Mouse (Mus musculus): ENCODE measurements around the gene Lix1l. TPM values are rescaled to one million over a fixed set of nuclear protein-coding genes. Genes with fewer than 3 reads are reported as not detected.

Gene Lix1l
- polyA plus RNA-seq, 1 experiment from 2014 or later = 6.4 TPM

- H3K4me2 ChIP-seq = no peak overlapping the region
- WGBS (ENCODE audit: insufficient replicate concordance) = 59% methylated on average over 7 of the region's 7 CpGs
- no peak overlapping the region for H3K4me3 ChIP-seq (ENCODE audit: low read depth, low read length)
- H3K27ac ChIP-seq (ENCODE audit: low read depth, low read length) = peak overlapping the region; percentile 50
- H3K9ac ChIP-seq (ENCODE audit: low read depth, low read length) = no peak overlapping the region
- H3K4me1 ChIP-seq (ENCODE audit: control insufficient read depth, insufficient read depth, low read length) = peaks cover 25% of the 10 kb centered on the region
- no peak for ATAC-seq (replicated peaks; ENCODE audit: insufficient number of reproducible peaks, low FRiP score, low TSS enrichment)
- H3K9me3 ChIP-seq (replicated peaks; ENCODE audit: control insufficient read depth, low read length) = no peaks in the 10 kb centered on the region
- H3K36me3 ChIP-seq (ENCODE audit: control insufficient read depth, insufficient read depth, low read length) = no peaks in the 10 kb centered on the region
- no peaks in the 10 kb centered on the region for H3K27me3 ChIP-seq (ENCODE audit: control insufficient read depth, insufficient read depth, low read length)
These were observed 30.3 kb upstream of the Lix1l start for GRCm38 (mm10) chr3:96570643-96571042.

GRCm38 (mm10) chr3:96571336-96571735, 29.6 kb upstream of the Lix1l start:
- no peaks in the 10 kb centered on the region for H3K36me3 ChIP-seq (ENCODE audit: control insufficient read depth, insufficient read depth, low read length)
- H3K27ac ChIP-seq (ENCODE audit: low read depth, low read length) = no peak overlapping the region
- H3K9ac ChIP-seq (ENCODE audit: low read depth, low read length) = no peak overlapping the region
- H3K9me3 ChIP-seq (replicated peaks; ENCODE audit: control insufficient read depth, low read length) = no peaks in the 10 kb centered on the region
- no peak overlapping the region for H3K4me3 ChIP-seq (ENCODE audit: low read depth, low read length)
- H3K4me1 ChIP-seq (ENCODE audit: control insufficient read depth, insufficient read depth, low read length) = peaks cover 32% of the 10 kb centered on the region
- 67% methylated on average over 2 of the region's 2 CpGs for WGBS (ENCODE audit: insufficient replicate concordance)
- H3K27me3 ChIP-seq (ENCODE audit: control insufficient read depth, insufficient read depth, low read length) = no peaks in the 10 kb centered on the region
- ATAC-seq (replicated peaks; ENCODE audit: insufficient number of reproducible peaks, low FRiP score, low TSS enrichment) = no peak
- H3K4me2 ChIP-seq = no peak overlapping the region

GRCm38 (mm10) chr3:96571896-96572698, 28.9 kb upstream of the Lix1l start:
- H3K9me3 ChIP-seq (replicated peaks; ENCODE audit: control insufficient read depth, low read length) = no peaks in the 10 kb centered on the region
- H3K27ac ChIP-seq (ENCODE audit: low read depth, low read length) = 0 out of 2 replicates have a peak overlapping the region, but pooled peaks have one; percentile 29
- 65% methylated on average over 16 of the region's 16 CpGs for WGBS (ENCODE audit: insufficient replicate concordance)
- H3K27me3 ChIP-seq (ENCODE audit: control insufficient read depth, insufficient read depth, low read length) = no peaks in the 10 kb centered on the region
- no peak overlapping the region for H3K9ac ChIP-seq (ENCODE audit: low read depth, low read length)
- no peaks in the 10 kb centered on the region for H3K36me3 ChIP-seq (ENCODE audit: control insufficient read depth, insufficient read depth, low read length)
- H3K4me3 ChIP-seq (ENCODE audit: low read depth, low read length) = no peak overlapping the region
- 0 out of 2 replicates have a peak overlapping the region, but pooled peaks have one; percentile 4 for H3K4me2 ChIP-seq
- ATAC-seq (replicated peaks; ENCODE audit: insufficient number of reproducible peaks, low FRiP score, low TSS enrichment) = no peak
- peaks cover 38% of the 10 kb centered on the region for H3K4me1 ChIP-seq (ENCODE audit: control insufficient read depth, insufficient read depth, low read length)

- Histone ChIP-seq H3K4me1 (ENCODE audit: control insufficient read depth, insufficient read depth, low read length) (peaks cover 46% of the 10 kb centered on the region), H3K27me3 (ENCODE audit: control insufficient read depth, insufficient read depth, low read length) (no peaks in the 10 kb centered on the region), H3K27ac (ENCODE audit: low read depth, low read length) (peak overlapping the region; percentile 15; the same call in 1 of the 2 replicates), H3K9ac (ENCODE audit: low read depth, low read length) (0 out of 2 replicates have a peak overlapping the region, but pooled peaks have one; percentile 10), H3K9me3 (replicated peaks; ENCODE audit: control insufficient read depth, low read length) (no peaks in the 10 kb centered on the region), H3K4me3 (ENCODE audit: low read depth, low read length) (no peak overlapping the region), H3K4me2 (peak overlapping the region; percentile 11; the same call in 1 of the 2 replicates), H3K36me3 (ENCODE audit: control insufficient read depth, insufficient read depth, low read length) (no peaks in the 10 kb centered on the region)
- no peak for ATAC-seq (replicated peaks; ENCODE audit: insufficient number of reproducible peaks, low FRiP score, low TSS enrichment)
- WGBS (ENCODE audit: insufficient replicate concordance) = 48% methylated on average over 19 of the region's 19 CpGs
These were observed 27.1 kb upstream of the Lix1l start for GRCm38 (mm10) chr3:96573611-96574511.

- Histone ChIP-seq H3K4me1 (ENCODE audit: control insufficient read depth, insufficient read depth, low read length) (peaks cover 54% of the 10 kb centered on the region), H3K4me2 (peak overlapping the region; percentile 51; the same call in 1 of the 2 replicates), H3K27me3 (ENCODE audit: control insufficient read depth, insufficient read depth, low read length) (no peaks in the 10 kb centered on the region), H3K27ac (ENCODE audit: low read depth, low read length) (peak overlapping the region; percentile 98), H3K9me3 (replicated peaks; ENCODE audit: control insufficient read depth, low read length) (no peaks in the 10 kb centered on the region), H3K4me3 (ENCODE audit: low read depth, low read length) (no peak overlapping the region), H3K9ac (ENCODE audit: low read depth, low read length) (no peak overlapping the region), H3K36me3 (ENCODE audit: control insufficient read depth, insufficient read depth, low read length) (no peaks in the 10 kb centered on the region)
- 90% methylated on average over 8 of the region's 8 CpGs for WGBS (ENCODE audit: insufficient replicate concordance)
- ATAC-seq (replicated peaks; ENCODE audit: insufficient number of reproducible peaks, low FRiP score, low TSS enrichment) = no peak
These were observed 25.5 kb upstream of the Lix1l start for GRCm38 (mm10) chr3:96575272-96575984.

- no peaks in the 10 kb centered on the region for H3K36me3 ChIP-seq (ENCODE audit: control insufficient read depth, insufficient read depth, low read length)
- H3K27ac ChIP-seq (ENCODE audit: low read depth, low read length) = peak overlapping the region; percentile 98
- peak overlapping the region; percentile 63 for H3K9ac ChIP-seq (ENCODE audit: low read depth, low read length)
- peaks cover 59% of the 10 kb centered on the region for H3K4me1 ChIP-seq (ENCODE audit: control insufficient read depth, insufficient read depth, low read length)
- peak overlapping the region; percentile 28 for H3K4me3 ChIP-seq (ENCODE audit: low read depth, low read length)
- no peaks in the 10 kb centered on the region for H3K9me3 ChIP-seq (replicated peaks; ENCODE audit: control insufficient read depth, low read length)
- peak overlapping the region; percentile 51 for H3K4me2 ChIP-seq
- no peak for ATAC-seq (replicated peaks; ENCODE audit: insufficient number of reproducible peaks, low FRiP score, low TSS enrichment)
- no peaks in the 10 kb centered on the region for H3K27me3 ChIP-seq (ENCODE audit: control insufficient read depth, insufficient read depth, low read length)
- 39% methylated on average over 14 of the region's 14 CpGs for WGBS (ENCODE audit: insufficient replicate concordance)
These were observed 24.8 kb upstream of the Lix1l start for GRCm38 (mm10) chr3:96576005-96576658.

- Histone ChIP-seq H3K4me1 (ENCODE audit: control insufficient read depth, insufficient read depth, low read length) (peaks cover 56% of the 10 kb centered on the region), H3K9ac (ENCODE audit: low read depth, low read length) (peak within 1 kb of the TSS; percentile 63), H3K4me3 (ENCODE audit: low read depth, low read length) (peak within 1 kb of the TSS; percentile 28), H3K36me3 (ENCODE audit: control insufficient read depth, insufficient read depth, low read length) (no peaks in the 10 kb centered on the region), H3K4me2 (peak within 1 kb of the TSS; percentile 51), H3K27me3 (ENCODE audit: control insufficient read depth, insufficient read depth, low read length) (no peaks in the 10 kb centered on the region), H3K27ac (ENCODE audit: low read depth, low read length) (peak within 1 kb of the TSS; percentile 98), H3K9me3 (replicated peaks; ENCODE audit: control insufficient read depth, low read length) (no peaks in the 10 kb centered on the region)
- 12% methylated on average over 17 of the region's 17 CpGs for WGBS (ENCODE audit: insufficient replicate concordance)
- peak; percentile 89 for ATAC-seq (replicated peaks; ENCODE audit: insufficient number of reproducible peaks, low FRiP score, low TSS enrichment)
These were observed 24.0 kb upstream of the Lix1l start, which contains the start of gene Gm16253 for GRCm38 (mm10) chr3:96576690-96577541. TSS of gene Gm16253 (plus strand) at chr3:96576984.

Measured in heart, embryonic 11.5 days (tissue).